Mouse (Mus musculus) kidney, embryonic 14.5 days (tissue): Measurements from ENCODE around the gene Ppp1r12a. TPM values are rescaled to one million over a fixed set of nuclear protein-coding genes. Genes with fewer than 3 reads are reported as not detected.
"Not testable (repeated sequence)": the region's sequence is repeated elsewhere in the genome, so short reads cannot be mapped to it uniquely, and the experiment has no call there.

ENCODE experiments used
- ATAC-seq: fragments of 200-750 bp; cut with Nextera tagmentation; 2 replicates; pipeline ENCODE4 v1.8.0; 2017; ENCODE audit warnings: moderate number of reproducible peaks, mild to moderate bottlenecking, moderate TSS enrichment, moderate library complexity; ENCODE audit not compliant: low FRiP score, low TSS enrichment
- H3K27ac ChIP-seq: fragments of 300-500 bp; sonication (generic); 2 replicates; pipeline ENCODE4 v1.5.1; 2014; ENCODE audit warnings: low read depth, mild to moderate bottlenecking, low read length, moderate library complexity, mixed read lengths
- H3K27me3 ChIP-seq: fragments of 300-500 bp; sonication (generic); 2 replicates; pipeline ENCODE4 v1.6.1; 2014; ENCODE audit warnings: mild to moderate bottlenecking, low read length; ENCODE audit not compliant: control insufficient read depth, insufficient read depth
- H3K36me3 ChIP-seq: fragments of 300-500 bp; sonication (generic); 2 replicates; pipeline ENCODE4 v1.6.1; 2014; ENCODE audit warnings: low read length, mixed read lengths; ENCODE audit not compliant: control insufficient read depth, insufficient read depth
- H3K4me1 ChIP-seq: fragments of 300-500 bp; sonication (generic); 2 replicates; pipeline ENCODE4 v1.6.1; 2014; ENCODE audit warnings: low read length, mixed read lengths; ENCODE audit not compliant: control insufficient read depth, insufficient read depth
- H3K4me2 ChIP-seq: fragments of 300-500 bp; sonication (generic); replicated peaks from 2 replicates; pipeline ENCODE4 v1.6.1; 2014; ENCODE audit warnings: low read depth, mild to moderate bottlenecking, low read length
- H3K4me3 ChIP-seq: fragments of 300-500 bp; sonication (generic); 2 replicates; pipeline ENCODE4 v1.5.1; 2014; ENCODE audit warnings: mild to moderate bottlenecking, low read length
- H3K9ac ChIP-seq: fragments of 300-500 bp; sonication (generic); 2 replicates; pipeline ENCODE4 v1.6.1; 2014; ENCODE audit warnings: low read depth, mild to moderate bottlenecking, low read length, moderate library complexity
- H3K9me3 ChIP-seq: fragments of 300-500 bp; sonication (generic); 2 replicates; pipeline ENCODE4 v1.6.1; 2016; ENCODE audit warnings: low read length; ENCODE audit not compliant: control insufficient read depth
- WGBS: fragments of 180-500 bp; shearing (Covaris S2); extraction: QIAGEN DNeasy Blood & Tissue Kit; methylation state at CpG from one replicate; pipeline ENCODE4 v1.1.7; 2014; 5-methylcytosine and 5-hydroxymethylcytosine counted together
- polyA plus RNA-seq: library from polyadenylated mRNA; unstranded; fragments of >200 nt; fragmentation: Nextera tagmentation; extraction: Ambion mirVana; gene quantifications from 2 replicates; pipeline ENCODE4 v1.2.1, GENCODE M21; 2014

Gene Ppp1r12a
- polyA plus RNA-seq, 1 experiment from 2014 or later: 98.5 TPM

GRCm38 (mm10) chr10:108264641-108265040 is 102.6 kb downstream of the Ppp1r12a start:
- no peak overlapping the region for H3K4me2 ChIP-seq
- H3K36me3 ChIP-seq: peaks cover 66% of the 10 kb centered on the region
- no peak overlapping the region for H3K4me3 ChIP-seq
- H3K27ac ChIP-seq: no peak overlapping the region
- no peaks in the 10 kb centered on the region for H3K4me1 ChIP-seq
- H3K9ac ChIP-seq: no peak overlapping the region
- no peak for ATAC-seq
- no peaks in the 10 kb centered on the region for H3K27me3 ChIP-seq
- no peaks in the 10 kb centered on the region for H3K9me3 ChIP-seq
- 84% methylated on average over 27 of the region's 27 CpGs for WGBS

DNA sequence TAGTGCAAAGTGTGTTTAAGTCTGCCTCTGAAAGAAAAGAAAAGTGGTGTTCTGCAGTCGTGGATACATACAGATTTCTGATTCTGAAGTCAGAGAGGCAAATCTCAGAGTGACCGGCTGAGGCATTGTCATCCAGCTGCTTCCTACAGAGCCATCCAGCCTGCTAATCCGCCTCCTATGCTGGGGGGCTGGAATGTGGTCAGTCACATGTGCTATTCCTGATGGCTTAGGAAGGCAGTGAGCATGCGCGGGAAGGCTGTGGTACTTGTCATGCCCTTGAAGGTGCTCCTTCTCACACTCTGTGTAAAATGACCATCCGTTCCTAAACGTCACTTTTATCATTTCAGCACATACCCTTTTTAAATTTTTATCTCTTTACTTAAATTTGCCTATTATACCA is 109.2 kb downstream of the Ppp1r12a start:
- H3K4me3 ChIP-seq: no peak overlapping the region
- no peaks in the 10 kb centered on the region for H3K9me3 ChIP-seq
- WGBS: 87% methylated on average over 7 of the region's 7 CpGs
- no peak overlapping the region for H3K27ac ChIP-seq
- H3K36me3 ChIP-seq: peaks cover 75% of the 10 kb centered on the region
- no peak for ATAC-seq
- H3K4me2 ChIP-seq: no peak overlapping the region
- H3K4me1 ChIP-seq: no peaks in the 10 kb centered on the region
- no peaks in the 10 kb centered on the region for H3K27me3 ChIP-seq
- H3K9ac ChIP-seq: no peak overlapping the region

- Histone ChIP-seq H3K27ac (no peak overlapping the region), H3K27me3 (no peaks in the 10 kb centered on the region), H3K4me1 (no peaks in the 10 kb centered on the region), H3K9me3 (no peaks in the 10 kb centered on the region), H3K4me3 (no peak overlapping the region), H3K9ac (no peak overlapping the region), H3K4me2 (no peak overlapping the region), H3K36me3 (peaks cover 50% of the 10 kb centered on the region)
- WGBS: 88% methylated on average over 6 of the region's 6 CpGs
- ATAC-seq: no peak
These were observed 114.7 kb downstream of the Ppp1r12a start for GRCm38 (mm10) chr10:108276678-108277077.

DNA sequence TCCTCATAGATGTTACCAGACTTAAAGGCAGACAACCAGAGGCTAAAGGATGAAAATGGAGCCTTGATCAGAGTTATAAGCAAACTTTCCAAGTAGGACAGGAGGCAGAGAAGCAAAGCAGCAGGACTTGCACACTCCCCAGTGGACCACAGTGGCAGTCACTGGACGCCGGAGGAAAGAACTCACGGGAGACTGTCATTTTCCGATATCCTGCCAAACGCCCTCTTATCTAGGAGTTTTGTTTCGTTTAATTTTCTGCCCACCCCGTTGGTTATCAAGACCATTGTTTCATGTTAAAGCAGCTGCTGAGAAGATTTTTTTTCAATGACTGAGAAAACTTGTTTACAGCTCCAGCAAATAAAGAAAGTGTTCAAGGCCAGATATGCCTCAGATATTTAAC is 115.2 kb downstream of the Ppp1r12a start:
- ATAC-seq: no peak
- no peak overlapping the region for H3K9ac ChIP-seq
- H3K9me3 ChIP-seq: no peaks in the 10 kb centered on the region
- H3K27me3 ChIP-seq: no peaks in the 10 kb centered on the region
- H3K4me1 ChIP-seq: no peaks in the 10 kb centered on the region
- no peak overlapping the region for H3K4me3 ChIP-seq
- no peak overlapping the region for H3K4me2 ChIP-seq
- 87% methylated on average over 7 of the region's 7 CpGs for WGBS
- H3K27ac ChIP-seq: no peak overlapping the region
- peaks cover 47% of the 10 kb centered on the region for H3K36me3 ChIP-seq

DNA sequence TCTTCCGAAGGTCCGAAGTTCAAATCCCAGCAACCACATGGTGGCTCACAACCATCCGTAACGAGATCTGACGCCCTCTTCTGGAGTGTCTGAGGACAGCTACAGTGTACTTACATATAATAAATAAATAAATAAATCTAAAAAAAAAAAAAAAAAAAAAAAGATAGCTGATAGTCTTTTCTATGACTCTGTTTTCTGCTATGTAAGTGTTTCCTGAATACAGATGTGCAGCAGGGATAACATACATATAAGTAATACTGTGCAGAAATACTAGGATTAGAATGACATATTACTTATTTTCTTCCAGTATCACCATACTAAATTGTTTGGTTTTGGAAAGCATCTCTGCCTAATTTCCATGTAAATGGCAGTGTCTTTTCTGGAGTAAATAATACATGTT is 119.1 kb downstream of the Ppp1r12a start:
- H3K27ac ChIP-seq, H3K9me3 ChIP-seq, H3K4me2 ChIP-seq, H3K27me3 ChIP-seq, H3K9ac ChIP-seq, H3K4me1 ChIP-seq, H3K4me3 ChIP-seq, ATAC-seq: not testable (repeated sequence)
- peaks cover 24% of the 10 kb centered on the region for H3K36me3 ChIP-seq
- 88% methylated on average over 3 of the region's 5 CpGs for WGBS

- H3K27me3 ChIP-seq: no peaks in the 10 kb centered on the region
- no peak overlapping the region for H3K9ac ChIP-seq
- no peak overlapping the region for H3K4me2 ChIP-seq
- ATAC-seq: no peak
- no peaks in the 10 kb centered on the region for H3K4me1 ChIP-seq
- H3K27ac ChIP-seq: no peak overlapping the region
- no peak overlapping the region for H3K4me3 ChIP-seq
- H3K36me3 ChIP-seq: peaks cover 17% of the 10 kb centered on the region
- H3K9me3 ChIP-seq: no peaks in the 10 kb centered on the region
- 90% methylated on average over 6 of the region's 6 CpGs for WGBS
These were observed 120.4 kb downstream of the Ppp1r12a start for GRCm38 (mm10) chr10:108282351-108282750.

GRCm38 (mm10) chr10:108283418-108283817 is 121.4 kb downstream of the Ppp1r12a start:
- Histone ChIP-seq H3K4me1 (no peaks in the 10 kb centered on the region), H3K27me3 (no peaks in the 10 kb centered on the region), H3K27ac (no peak overlapping the region), H3K9ac (no peak overlapping the region), H3K4me2 (no peak overlapping the region), H3K4me3 (no peak overlapping the region), H3K9me3 (no peaks in the 10 kb centered on the region), H3K36me3 (peaks cover 11% of the 10 kb centered on the region; the same call in 1 of the 2 replicates)
- ATAC-seq: no peak
- WGBS: 90% methylated on average over 2 of the region's 2 CpGs

DNA sequence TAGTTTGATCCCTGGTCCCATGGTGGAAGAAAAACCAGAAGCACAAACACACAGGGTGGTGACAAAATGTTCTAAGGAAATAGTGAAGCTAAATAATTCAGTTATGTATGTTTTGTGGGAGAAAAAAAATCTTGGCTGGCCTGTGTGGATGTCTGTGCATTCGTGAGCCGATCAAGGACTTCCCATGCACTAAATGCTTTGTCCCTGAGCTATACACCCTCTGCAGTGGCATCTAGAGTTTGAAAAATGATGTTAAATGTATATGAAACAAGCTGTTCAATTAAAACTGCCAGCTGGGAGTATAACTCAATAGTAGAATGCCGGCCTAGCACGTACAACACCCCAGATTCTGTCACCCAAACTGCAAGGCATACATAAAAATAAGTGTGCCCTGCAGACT is 121.8 kb downstream of the Ppp1r12a start:
- H3K36me3 ChIP-seq: peaks cover 11% of the 10 kb centered on the region; the same call in 1 of the 2 replicates

GRCm38 (mm10) chr10:108284445-108284844 is 122.5 kb downstream of the Ppp1r12a start:
- peaks cover 11% of the 10 kb centered on the region; the same call in 1 of the 2 replicates for H3K36me3 ChIP-seq
- H3K4me1 ChIP-seq: no peaks in the 10 kb centered on the region
- no peaks in the 10 kb centered on the region for H3K9me3 ChIP-seq
- no peaks in the 10 kb centered on the region for H3K27me3 ChIP-seq
- no peak overlapping the region for H3K4me3 ChIP-seq
- no peak overlapping the region for H3K9ac ChIP-seq
- 90% methylated on average over 4 of the region's 4 CpGs for WGBS
- no peak for ATAC-seq
- no peak overlapping the region for H3K4me2 ChIP-seq
- H3K27ac ChIP-seq: no peak overlapping the region

More for the DNA sequence above, 121.8 kb downstream of the Ppp1r12a start:
- Histone ChIP-seq H3K4me3 (no peak overlapping the region), H3K9ac (no peak overlapping the region), H3K4me1 (no peaks in the 10 kb centered on the region), H3K27me3 (no peaks in the 10 kb centered on the region), H3K4me2 (no peak overlapping the region), H3K9me3 (no peaks in the 10 kb centered on the region), H3K27ac (no peak overlapping the region)
- ATAC-seq: no peak
- 92% methylated on average over 4 of the region's 4 CpGs for WGBS
